ENCODE assay signal across 11 mouse cellular contexts in the genomic region with DNA sequence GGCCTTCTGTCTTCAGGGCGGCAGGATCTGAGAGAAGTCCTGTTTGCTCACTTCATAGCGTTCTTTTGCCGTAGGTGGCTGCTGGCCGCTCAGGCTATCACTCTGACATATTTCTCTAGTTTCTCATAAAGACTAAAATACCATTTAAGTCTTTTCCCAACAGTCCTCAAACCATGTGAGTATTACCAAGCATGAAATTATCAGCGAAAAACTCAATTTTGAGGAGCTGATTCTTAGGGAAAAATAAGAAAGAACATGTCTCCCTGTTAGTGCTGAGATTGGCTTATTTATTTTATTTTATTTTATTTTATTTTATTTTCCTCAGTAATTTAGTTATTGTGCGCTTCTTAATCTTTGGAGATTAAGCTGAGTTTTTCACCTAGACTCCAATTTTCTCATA. TPM values are rescaled to one million over a fixed set of nuclear protein-coding genes. Genes with fewer than 3 reads are reported as not detected.
DNase-seq lines count a peak whose midpoint lies in the region; ATAC-seq and TF ChIP-seq lines count a peak whose summit lies in the region.
"Had no signal": no experiment of that assay in that cellular context is flagged by ENCODE, and none has a peak within 500 bp of the region (broad histone marks: within the 10 kb centered on the region; RNA-seq: fewer than 3 reads in every experiment).

TSS of gene Tbcel (minus strand) at position 101 of the 400 bp plus-strand sequence.

- DNase-seq in heart, postnatal 10 days, result no peak
- DNase-seq in heart, embryonic 10.5 days (ENCODE audit: low spot score), result no peak
- DNase-seq in MEL (ENCODE audit: low read depth, low spot score), result no peak
- no peak for DNase-seq in left cerebral cortex, adult 8-10 months (ENCODE audit: low spot score in 2 of 2)
- DNase-seq in right cerebral cortex, postnatal 10 days (ENCODE audit: low spot score in 2 of 2), result no peak

- no peak for TF ChIP-seq RAD21 in MEL (IDR thresholded peaks at IDR 0.05; ENCODE audit: low read depth, low read length)

- intact Hi-C loops in heart, postnatal 10 days (cut with DNase I), result no loop called here

- no peaks in the 10 kb centered on the region for H3K36me3 ChIP-seq in heart, embryonic 10.5 days
- H3K36me3 ChIP-seq in MEL (ENCODE audit: control insufficient read depth in 1 of 2, insufficient read depth in 2 of 2, low read length in 2 of 2), result no peaks in the 10 kb centered on the region
- H3K36me3 ChIP-seq in kidney, embryonic 16.5 days (ENCODE audit: insufficient read depth, low read length), result no peaks in the 10 kb centered on the region
- H3K36me3 ChIP-seq: embryonic facial prominence, embryonic 13.5 days; limb, embryonic 15.5 days had no signal

- TF ChIP-seq EP300 in MEL (IDR thresholded peaks at IDR 0.05; ENCODE audit: low read depth in 1 of 2, low read length in 2 of 2), result no peak

- no peak within 1 kb of the TSS for H3K9ac ChIP-seq in MEL (ENCODE audit: control insufficient read depth, low read depth, low read length, poor library complexity, severe bottlenecking)
- H3K9ac ChIP-seq in kidney, embryonic 16.5 days (replicated peaks; ENCODE audit: low read length), result no peak within 1 kb of the TSS
- H3K9ac ChIP-seq: embryonic facial prominence, embryonic 13.5 days; limb, embryonic 15.5 days had no signal

- H3K4me2 ChIP-seq in kidney, embryonic 16.5 days (replicated peaks; ENCODE audit: low read depth, low read length), result no peak within 1 kb of the TSS
- H3K4me2 ChIP-seq: embryonic facial prominence, embryonic 13.5 days; limb, embryonic 15.5 days had no signal

- no peak for TF ChIP-seq POLR2A in MEL (IDR thresholded peaks at IDR 0.05; ENCODE audit: control insufficient read depth in 1 of 2, insufficient read depth in 1 of 2, low read depth in 1 of 2, low read length in 2 of 2, poor library complexity in 1 of 2)

- peaks cover 5% of the 10 kb centered on the region; the same call in 1 of the 2 replicates for H3K27me3 ChIP-seq in heart, embryonic 10.5 days (ENCODE audit: insufficient read depth, poor library complexity, severe bottlenecking)
- no peaks in the 10 kb centered on the region for H3K27me3 ChIP-seq in MEL (ENCODE audit: control insufficient read depth in 1 of 2, insufficient read depth in 2 of 2, low read length in 2 of 2)
- no peaks in the 10 kb centered on the region for H3K27me3 ChIP-seq in kidney, embryonic 16.5 days (ENCODE audit: insufficient read depth, low read length)
- H3K27me3 ChIP-seq: embryonic facial prominence, embryonic 13.5 days; limb, embryonic 15.5 days had no signal

- no peak within 1 kb of the TSS for H3K4me3 ChIP-seq in heart, embryonic 10.5 days
- no peak within 1 kb of the TSS for H3K4me3 ChIP-seq in MEL (ENCODE audit: control insufficient read depth in 1 of 2, insufficient read depth in 1 of 2, low read depth in 2 of 2, low read length in 2 of 2)
- H3K4me3 ChIP-seq in kidney, embryonic 16.5 days (ENCODE audit: low read length), result no peak within 1 kb of the TSS
- H3K4me3 ChIP-seq: embryonic facial prominence, embryonic 13.5 days; limb, embryonic 15.5 days; myocyte had no signal

- 81% methylated on average over 6 of the region's 6 CpGs for WGBS in heart, embryonic 10.5 days
- 87% methylated on average over 6 of the region's 6 CpGs for WGBS in kidney, embryonic 16.5 days

- H3K4me1 ChIP-seq in heart, embryonic 10.5 days, result no peaks in the 10 kb centered on the region
- peaks cover 0 to 3% of the 10 kb centered on the region in 2 experiments; a peak in 1 of 4 replicates for H3K4me1 ChIP-seq in MEL (ENCODE audit: control insufficient read depth in 1 of 2, insufficient read depth in 2 of 2, low read length in 2 of 2)
- H3K4me1 ChIP-seq in kidney, embryonic 16.5 days (ENCODE audit: insufficient read depth, low read length), result no peaks in the 10 kb centered on the region
- H3K4me1 ChIP-seq: limb, embryonic 15.5 days had no signal

- H3K27ac ChIP-seq in heart, embryonic 10.5 days, result no peak within 1 kb of the TSS
- no peak within 1 kb of the TSS for H3K27ac ChIP-seq in MEL (ENCODE audit: control insufficient read depth, low read depth, low read length)
- no peak within 1 kb of the TSS for H3K27ac ChIP-seq in kidney, embryonic 16.5 days (ENCODE audit: low read length)
- H3K27ac ChIP-seq: embryonic facial prominence, embryonic 13.5 days; limb, embryonic 15.5 days had no signal

- ATAC-seq in erythroblast, adult 5-6 weeks (replicated peaks; ENCODE audit: low FRiP score, poor library complexity, severe bottlenecking), result no peak
- no peak for ATAC-seq in CD4-positive, CD25-positive, alpha-beta regulatory T cell, adult 4 months
- ATAC-seq in kidney, embryonic 16.5 days (ENCODE audit: low FRiP score, low TSS enrichment), result no peak

- no peak for TF ChIP-seq CTCF in MEL (IDR thresholded peaks at IDR 0.05 in 2 of 3, conservative IDR thresholded peaks at IDR 0.05 in 1 of 3; ENCODE audit: control insufficient read depth in 1 of 3, insufficient read depth in 1 of 3, low read depth in 2 of 3, low read length in 3 of 3, poor library complexity in 1 of 3, severe bottlenecking in 1 of 3)

- H3K79me2 ChIP-seq in MEL (ENCODE audit: control insufficient read depth, insufficient read depth, low read length, poor library complexity), result no peaks in the 10 kb centered on the region

- no peaks in the 10 kb centered on the region for H3K9me3 ChIP-seq in heart, embryonic 10.5 days
- H3K9me3 ChIP-seq in MEL (replicated peaks; ENCODE audit: insufficient read depth, low read length), result no peaks in the 10 kb centered on the region
- H3K9me3 ChIP-seq in kidney, embryonic 16.5 days (ENCODE audit: low read length), result no peaks in the 10 kb centered on the region
- H3K9me3 ChIP-seq: embryonic facial prominence, embryonic 13.5 days; limb, embryonic 15.5 days had no signal

TF ChIP-seq in MEL, 35 proteins besides CTCF, POLR2A, EP300 and RAD21:
- no peak for TF ChIP-seq NRF1 (IDR thresholded peaks at IDR 0.05; ENCODE audit: insufficient read depth, low read depth, low read length, poor library complexity, severe bottlenecking)
TF ChIP-seq in MEL: peak in this region for 0.

RNA-seq across cellular contexts. Expression of gene Tbcel, which starts in this region (rescaled TPM):
- total RNA-seq in heart, postnatal 10 days (2021), result 10 to 100 TPM; 20.3 to 22.3 TPM
- 2.7 and 4.9 TPM in 2 replicates for polyA plus RNA-seq in heart, embryonic 10.5 days (2016; fragmentation: Nextera tagmentation; extraction: Ambion mirVana)
- total RNA-seq in MEL (2012; rRNA removed), result 13.8 and 15.5 TPM in 2 replicates
- 10 to 100 TPM; 20.4 to 39.8 TPM for polyA plus RNA-seq in MEL (2012; ENCODE audit: insufficient read depth in 1 of 2, insufficient read length in 2 of 2, low read depth in 1 of 2, low replicate concordance in 2 of 2, missing spikeins in 1 of 2)
- total RNA-seq in erythroblast, adult 5-6 weeks (2015; ENCODE audit: low replicate concordance), result 374 and 375 TPM in 2 replicates
- total RNA-seq in erythroblast, adult 5-6 weeks (2017; ENCODE audit: low replicate concordance), result 568 and 596 TPM in 2 replicates
- 10 to 100 TPM; 51.2 to 56.9 (median 51.6) TPM for total RNA-seq in left cerebral cortex, adult 8-10 months (2022)
- 1 to 10 TPM; 6.6 to 7.5 TPM for polyA plus RNA-seq in CD4-positive, CD25-positive, alpha-beta regulatory T cell, adult 4 months (2017; shearing (Covaris generic))
- polyA plus RNA-seq in kidney, embryonic 16.5 days (2015; fragmentation: Nextera tagmentation; extraction: Ambion mirVana), result 4.7 and 5.9 TPM in 2 replicates

Comparison
In these comparisons a context has a peak if more than half of its experiments do, and no peak if none do; other contexts are left out.
1. RNA of gene Tbcel (total RNA-seq): 374 to 596 TPM in erythroblast, adult 5-6 weeks; 51.2 to 56.9 TPM in left cerebral cortex, adult 8-10 months, 20.3 to 22.3 TPM in heart, postnatal 10 days and 13.8 to 15.5 TPM in MEL; every median in the first group is over 4 times any median in the second.